Mouse (Mus musculus): ENCODE data around the gene H3f3b. TPM values are rescaled to one million over a fixed set of nuclear protein-coding genes. Genes with fewer than 3 reads are reported as not detected.

Gene H3f3b
- polyA plus RNA-seq, 1 experiment from 2014 or later: 1,827 TPM

DNA sequence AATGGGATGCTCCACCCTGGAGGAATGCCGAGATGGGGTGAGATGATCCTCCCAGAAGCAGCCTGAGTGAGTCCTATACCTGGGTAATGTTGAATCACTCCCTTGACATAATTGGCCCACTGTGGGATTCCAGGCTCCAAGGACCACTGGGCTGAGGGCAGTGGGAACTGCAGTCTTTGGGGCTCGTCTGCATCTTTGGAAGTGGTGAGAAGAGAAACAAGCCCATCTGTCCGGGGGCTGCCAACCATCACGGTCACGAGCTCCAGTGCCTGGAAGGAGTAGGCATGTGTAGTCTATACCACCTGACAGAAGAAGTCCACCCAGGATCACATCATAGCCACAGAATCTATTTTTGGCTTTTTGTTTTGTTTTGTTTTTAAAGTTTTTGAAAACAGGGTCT lies 16.8 kb downstream of the H3f3b start:
- no peak overlapping the region for H3K9ac ChIP-seq (ENCODE audit: low read length)
- no peak overlapping the region for H3K27ac ChIP-seq (ENCODE audit: low read depth, low read length)
- WGBS: 87% methylated on average over 5 of the region's 5 CpGs
- H3K4me3 ChIP-seq (ENCODE audit: low read depth, low read length): no peak overlapping the region
- ATAC-seq (ENCODE audit: insufficient read depth, low FRiP score, low TSS enrichment) (no peak), DNase-seq (ENCODE audit: low spot score) (no peak)
- no peaks in the 10 kb centered on the region for H3K27me3 ChIP-seq (ENCODE audit: control insufficient read depth, insufficient read depth, low read length)
- peaks cover 9% of the 10 kb centered on the region for H3K4me1 ChIP-seq (ENCODE audit: control insufficient read depth, insufficient read depth, low read length)
- no peak overlapping the region for H3K4me2 ChIP-seq (ENCODE audit: low read depth)
- no peaks in the 10 kb centered on the region for H3K9me3 ChIP-seq (ENCODE audit: control insufficient read depth, low read length)
- H3K36me3 ChIP-seq (ENCODE audit: control insufficient read depth, insufficient read depth, low read length): peaks cover 2% of the 10 kb centered on the region; the same call in 1 of the 2 replicates

DNA sequence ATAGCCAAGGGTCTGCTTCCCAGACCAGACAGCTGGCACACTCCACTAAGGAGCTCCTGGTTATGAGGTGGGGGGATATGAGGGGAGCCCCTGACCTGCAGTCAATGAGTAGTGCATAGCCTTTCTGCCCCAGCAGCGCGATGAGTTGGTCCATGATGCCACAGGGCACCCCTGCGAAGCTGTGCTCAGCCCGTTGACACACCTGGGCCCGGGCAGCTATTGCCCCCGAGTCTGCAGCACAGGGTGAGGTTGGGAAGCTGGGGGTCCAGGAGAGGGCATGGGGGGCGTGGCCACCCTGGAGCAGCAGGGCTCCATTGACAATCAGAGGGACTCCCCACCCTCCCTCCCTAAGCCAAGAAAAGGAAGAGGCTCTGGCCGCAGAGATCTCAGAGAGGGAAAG lies 17.6 kb downstream of the H3f3b start:
- H3K4me2 ChIP-seq (ENCODE audit: low read depth): no peak overlapping the region
- no peaks in the 10 kb centered on the region for H3K27me3 ChIP-seq (ENCODE audit: control insufficient read depth, insufficient read depth, low read length)
- ATAC-seq (ENCODE audit: insufficient read depth, low FRiP score, low TSS enrichment) (no peak), DNase-seq (ENCODE audit: low spot score) (no peak)
- H3K27ac ChIP-seq (ENCODE audit: low read depth, low read length): no peak overlapping the region
- WGBS: 90% methylated on average over 8 of the region's 8 CpGs
- peaks cover 2% of the 10 kb centered on the region; the same call in 1 of the 2 replicates for H3K36me3 ChIP-seq (ENCODE audit: control insufficient read depth, insufficient read depth, low read length)
- H3K9ac ChIP-seq (ENCODE audit: low read length): no peak overlapping the region
- H3K4me1 ChIP-seq (ENCODE audit: control insufficient read depth, insufficient read depth, low read length): peaks cover 13% of the 10 kb centered on the region
- no peak overlapping the region for H3K4me3 ChIP-seq (ENCODE audit: low read depth, low read length)
- H3K9me3 ChIP-seq (ENCODE audit: control insufficient read depth, low read length): no peaks in the 10 kb centered on the region

DNA sequence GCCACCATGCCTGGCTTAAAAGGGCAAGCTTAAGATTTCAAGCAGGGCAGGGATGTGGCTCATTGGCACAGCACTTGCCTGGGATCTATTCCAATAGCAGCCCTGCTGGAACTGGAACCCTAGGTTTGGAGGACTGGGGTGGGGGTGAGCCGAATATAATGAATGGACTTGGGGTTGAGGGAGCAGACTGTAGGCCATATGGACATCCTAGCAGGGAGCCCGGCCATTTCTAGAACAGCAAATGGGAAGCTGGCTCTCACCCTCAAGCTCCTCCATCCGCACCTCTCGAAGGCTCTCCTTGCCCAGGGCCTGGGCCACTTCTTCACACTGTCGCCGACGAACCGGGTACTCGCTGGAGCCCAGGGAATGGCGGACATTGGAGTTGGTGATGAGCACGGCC lies 18.1 kb downstream of the H3f3b start:
- H3K4me3 ChIP-seq (ENCODE audit: low read depth, low read length): no peak overlapping the region
- H3K27me3 ChIP-seq (ENCODE audit: control insufficient read depth, insufficient read depth, low read length): no peaks in the 10 kb centered on the region
- peaks cover 2% of the 10 kb centered on the region; the same call in 1 of the 2 replicates for H3K36me3 ChIP-seq (ENCODE audit: control insufficient read depth, insufficient read depth, low read length)
- peaks cover 14% of the 10 kb centered on the region for H3K4me1 ChIP-seq (ENCODE audit: control insufficient read depth, insufficient read depth, low read length)
- no peak overlapping the region for H3K4me2 ChIP-seq (ENCODE audit: low read depth)
- 97% methylated on average over 11 of the region's 11 CpGs for WGBS
- H3K9ac ChIP-seq (ENCODE audit: low read length): no peak overlapping the region
- no peak overlapping the region for H3K27ac ChIP-seq (ENCODE audit: low read depth, low read length)
- no peak for DNase-seq (ENCODE audit: low spot score)
- H3K9me3 ChIP-seq (ENCODE audit: control insufficient read depth, low read length): no peaks in the 10 kb centered on the region
- no peak for ATAC-seq (ENCODE audit: insufficient read depth, low FRiP score, low TSS enrichment)

DNA sequence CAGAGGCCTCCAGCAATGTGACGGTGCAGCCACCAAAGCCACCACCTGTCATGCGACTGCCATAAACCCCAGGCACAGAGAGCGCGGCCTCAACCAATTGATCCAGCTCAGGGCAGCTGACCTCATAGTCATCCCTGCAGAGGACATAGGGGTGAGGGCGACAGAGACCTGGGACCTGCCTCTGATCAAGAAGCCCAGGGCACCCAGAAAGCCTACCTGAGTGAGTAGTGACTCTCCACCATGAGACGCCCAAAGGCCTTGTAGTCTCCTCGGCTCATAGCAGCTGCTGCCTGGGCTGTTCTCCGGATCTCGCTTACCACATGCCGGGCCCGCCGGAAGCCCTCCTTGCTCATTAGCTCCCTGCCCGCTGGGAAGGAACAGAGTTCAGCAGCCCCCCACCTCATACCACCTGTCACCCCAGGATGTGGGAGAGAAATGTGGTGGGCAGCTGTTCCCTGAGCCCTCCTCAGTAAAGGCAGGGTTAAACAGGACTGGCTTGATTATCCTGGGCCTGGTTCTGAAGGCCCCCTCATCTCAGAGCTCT lies 18.9 kb downstream of the H3f3b start:
- Histone ChIP-seq H3K4me2 (ENCODE audit: low read depth) (no peak overlapping the region), H3K4me3 (ENCODE audit: low read depth, low read length) (no peak overlapping the region), H3K27ac (ENCODE audit: low read depth, low read length) (no peak overlapping the region), H3K36me3 (ENCODE audit: control insufficient read depth, insufficient read depth, low read length) (peaks cover 2% of the 10 kb centered on the region; the same call in 1 of the 2 replicates), H3K4me1 (ENCODE audit: control insufficient read depth, insufficient read depth, low read length) (peaks cover 14% of the 10 kb centered on the region), H3K27me3 (ENCODE audit: control insufficient read depth, insufficient read depth, low read length) (no peaks in the 10 kb centered on the region), H3K9ac (ENCODE audit: low read length) (no peak overlapping the region), H3K9me3 (ENCODE audit: control insufficient read depth, low read length) (no peaks in the 10 kb centered on the region)
- DNase-seq (ENCODE audit: low spot score): no peak
- ATAC-seq (ENCODE audit: insufficient read depth, low FRiP score, low TSS enrichment): no peak
- 90% methylated on average over 13 of the region's 13 CpGs for WGBS

DNA sequence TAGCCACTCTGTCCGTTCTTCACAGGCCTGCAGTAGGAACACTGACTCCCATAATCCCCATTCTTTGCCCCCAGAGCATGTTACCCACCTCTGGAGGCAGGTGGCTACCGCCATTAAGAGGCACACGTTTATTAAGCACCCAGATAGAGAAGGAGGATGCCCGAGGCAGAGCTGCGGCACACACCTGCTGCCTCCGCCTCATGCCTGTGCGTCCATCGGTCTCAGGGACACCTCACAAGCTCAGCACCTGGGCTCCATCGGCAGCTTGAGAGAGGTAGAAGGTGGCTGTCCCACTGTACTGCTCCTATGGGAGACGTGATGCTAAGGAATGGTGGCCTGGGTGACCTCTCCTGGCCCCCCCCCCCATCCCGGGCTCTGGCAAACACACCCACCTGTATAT lies 19.4 kb downstream of the H3f3b start:
- WGBS: 95% methylated on average over 11 of the region's 11 CpGs

DNA sequence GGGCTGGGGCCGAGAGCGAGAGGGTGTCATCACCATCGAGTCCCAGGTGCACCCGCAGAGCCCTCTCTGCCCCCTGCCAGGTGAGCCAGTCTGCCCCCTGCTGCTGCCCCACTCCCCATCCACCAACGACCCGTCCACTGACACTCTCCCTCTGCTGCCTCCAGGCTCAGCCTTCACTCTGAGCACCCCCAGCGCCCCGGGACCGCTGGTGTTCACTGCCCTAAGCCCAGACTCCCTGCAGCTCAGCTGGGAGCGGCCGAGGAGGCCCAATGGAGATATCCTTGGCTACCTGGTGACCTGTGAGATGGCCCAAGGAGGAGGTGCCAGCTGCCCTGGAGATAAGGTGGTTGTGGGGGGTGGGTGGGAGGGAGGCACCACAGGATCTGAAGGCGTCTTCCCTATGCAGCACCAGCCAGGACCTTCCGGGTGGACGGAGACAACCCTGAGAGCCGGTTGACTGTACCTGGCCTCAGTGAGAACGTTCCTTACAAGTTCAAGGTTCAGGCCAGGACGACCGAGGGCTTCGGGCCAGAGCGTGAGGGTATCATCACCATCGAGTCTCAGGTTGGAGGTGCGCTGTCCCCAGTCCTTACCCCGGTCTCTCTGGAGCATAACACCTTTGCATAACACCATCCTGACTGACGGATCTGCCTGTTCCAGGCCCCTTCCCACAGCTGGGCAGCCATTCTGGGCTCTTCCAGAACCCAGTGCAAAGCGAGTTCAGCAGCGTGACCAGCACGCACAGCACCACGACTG lies 20.5 kb downstream of the H3f3b start:
- ATAC-seq (ENCODE audit: insufficient read depth, low FRiP score, low TSS enrichment): no peak
- no peak overlapping the region for H3K4me3 ChIP-seq (ENCODE audit: low read depth, low read length)
- H3K9me3 ChIP-seq (ENCODE audit: control insufficient read depth, low read length): no peaks in the 10 kb centered on the region
- H3K4me1 ChIP-seq (ENCODE audit: control insufficient read depth, insufficient read depth, low read length): peaks cover 9% of the 10 kb centered on the region
- no peak overlapping the region for H3K9ac ChIP-seq (ENCODE audit: low read length)
- H3K36me3 ChIP-seq (ENCODE audit: control insufficient read depth, insufficient read depth, low read length): peaks cover 2% of the 10 kb centered on the region; the same call in 1 of the 2 replicates
- no peak overlapping the region for H3K4me2 ChIP-seq (ENCODE audit: low read depth)
- 89% methylated on average over 28 of the region's 28 CpGs for WGBS
- H3K27ac ChIP-seq (ENCODE audit: low read depth, low read length): no peak overlapping the region
- no peak for DNase-seq (ENCODE audit: low spot score)
- H3K27me3 ChIP-seq (ENCODE audit: control insufficient read depth, insufficient read depth, low read length): no peaks in the 10 kb centered on the region

More for the DNA sequence above, 19.4 kb downstream of the H3f3b start:
- Histone ChIP-seq H3K4me2 (ENCODE audit: low read depth) (no peak overlapping the region), H3K4me3 (ENCODE audit: low read depth, low read length) (no peak overlapping the region), H3K27ac (ENCODE audit: low read depth, low read length) (no peak overlapping the region), H3K36me3 (ENCODE audit: control insufficient read depth, insufficient read depth, low read length) (peaks cover 2% of the 10 kb centered on the region; the same call in 1 of the 2 replicates), H3K4me1 (ENCODE audit: control insufficient read depth, insufficient read depth, low read length) (peaks cover 14% of the 10 kb centered on the region), H3K9ac (ENCODE audit: low read length) (no peak overlapping the region), H3K9me3 (ENCODE audit: control insufficient read depth, low read length) (no peaks in the 10 kb centered on the region), H3K27me3 (ENCODE audit: control insufficient read depth, insufficient read depth, low read length) (no peaks in the 10 kb centered on the region)
- DNase-seq (ENCODE audit: low spot score) (no peak), ATAC-seq (ENCODE audit: insufficient read depth, low FRiP score, low TSS enrichment) (no peak)

DNA sequence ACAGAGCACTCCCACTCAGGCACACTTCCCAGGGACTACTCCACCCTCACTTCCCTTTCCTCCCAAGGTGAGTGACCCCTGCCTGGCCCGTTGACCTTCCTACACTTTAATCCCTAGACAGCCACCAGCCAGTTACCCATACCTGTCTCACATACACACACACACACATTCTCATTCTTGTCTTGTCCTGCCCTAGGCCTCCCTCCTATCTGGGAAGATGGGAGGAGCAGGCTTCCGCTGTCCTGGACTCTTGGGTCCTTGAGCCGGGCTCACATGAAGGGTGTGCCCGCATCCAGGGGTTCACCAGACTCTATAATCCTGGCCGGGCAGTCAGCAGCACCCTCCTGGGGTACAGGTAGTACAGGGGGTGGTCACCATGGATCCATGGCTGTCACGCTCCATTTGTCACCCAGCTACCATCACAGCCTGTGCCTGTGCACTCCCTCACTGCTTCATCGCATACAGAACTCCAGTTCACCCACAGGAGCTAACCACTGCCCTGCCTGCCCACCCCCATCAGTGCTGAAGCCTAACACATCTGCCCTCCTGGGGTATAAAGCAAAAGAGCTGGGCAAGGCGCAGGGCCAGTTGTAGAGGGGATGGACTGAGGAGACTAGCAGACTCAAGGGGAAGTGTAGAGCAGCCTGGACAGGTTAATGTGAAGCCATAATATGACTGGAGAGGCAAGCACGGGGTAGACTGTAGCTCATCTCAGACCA lies 21.9 kb downstream of the H3f3b start:
- no peak for ATAC-seq (ENCODE audit: insufficient read depth, low FRiP score, low TSS enrichment)
- H3K4me3 ChIP-seq (ENCODE audit: low read depth, low read length): no peak overlapping the region

DNA sequence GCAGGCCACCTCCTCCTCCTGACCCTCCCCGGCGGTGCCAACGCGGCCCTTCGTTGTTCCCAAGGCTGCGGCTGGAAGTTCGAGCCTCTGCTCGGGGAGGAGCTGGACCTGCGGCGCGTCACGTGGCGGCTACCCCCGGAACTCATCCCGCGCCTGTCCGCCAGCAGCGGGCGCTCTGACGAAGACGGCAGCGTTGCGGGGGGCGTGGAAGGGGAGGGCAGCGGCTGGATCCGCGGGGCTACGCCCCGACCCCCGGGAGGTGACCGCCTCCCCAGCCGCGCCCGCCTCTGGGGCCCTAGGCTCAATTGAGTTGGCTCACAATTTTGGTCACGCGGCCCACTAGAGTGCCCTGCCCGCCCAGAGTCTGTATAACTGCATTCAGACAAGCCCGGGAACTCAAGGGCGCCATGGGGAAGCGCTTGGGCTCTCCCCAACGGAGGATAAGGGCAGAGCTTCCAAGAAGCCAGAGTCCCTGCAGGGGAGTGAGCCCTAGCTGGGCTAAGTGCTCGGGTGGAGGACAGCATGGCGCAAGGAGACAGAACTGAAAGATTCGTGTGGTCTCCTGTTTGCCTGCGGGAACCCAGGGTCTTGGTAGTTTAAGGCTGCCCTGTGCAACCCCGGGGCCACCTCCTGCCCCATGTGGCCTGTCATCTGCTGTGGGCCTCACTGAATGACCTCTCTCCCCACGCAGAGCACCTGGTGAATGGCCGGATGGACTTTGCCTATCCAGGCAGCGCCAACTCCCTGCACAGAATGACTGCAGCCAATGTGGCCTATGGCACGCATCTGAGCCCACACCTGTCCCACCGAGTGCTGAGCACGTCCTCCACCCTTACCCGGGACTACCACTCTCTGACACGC lies 22.7 kb downstream of the H3f3b start:
- Histone ChIP-seq H3K27ac (ENCODE audit: low read depth, low read length) (no peak overlapping the region), H3K36me3 (ENCODE audit: control insufficient read depth, insufficient read depth, low read length) (peaks cover 2% of the 10 kb centered on the region; the same call in 1 of the 2 replicates), H3K9ac (ENCODE audit: low read length) (peak overlapping the region; percentile 44), H3K4me1 (ENCODE audit: control insufficient read depth, insufficient read depth, low read length) (peaks cover 5% of the 10 kb centered on the region), H3K4me2 (ENCODE audit: low read depth) (peak overlapping the region; percentile 48), H3K4me3 (ENCODE audit: low read depth, low read length) (peak overlapping the region; percentile 31), H3K9me3 (ENCODE audit: control insufficient read depth, low read length) (no peaks in the 10 kb centered on the region), H3K27me3 (ENCODE audit: control insufficient read depth, insufficient read depth, low read length) (no peaks in the 10 kb centered on the region)
- 4% methylated on average over 54 of the region's 54 CpGs for WGBS
- ATAC-seq (ENCODE audit: insufficient read depth, low FRiP score, low TSS enrichment) (peak; percentile 66), DNase-seq (ENCODE audit: low spot score) (peak; percentile 85)

More for the DNA sequence above, 21.9 kb downstream of the H3f3b start:
- H3K4me2 ChIP-seq (ENCODE audit: low read depth): peak overlapping the region; percentile 48
- H3K9me3 ChIP-seq (ENCODE audit: control insufficient read depth, low read length): no peaks in the 10 kb centered on the region
- H3K27me3 ChIP-seq (ENCODE audit: control insufficient read depth, insufficient read depth, low read length): no peaks in the 10 kb centered on the region
- H3K9ac ChIP-seq (ENCODE audit: low read length): no peak overlapping the region
- 68% methylated on average over 9 of the region's 9 CpGs for WGBS
- peaks cover 2% of the 10 kb centered on the region; the same call in 1 of the 2 replicates for H3K36me3 ChIP-seq (ENCODE audit: control insufficient read depth, insufficient read depth, low read length)
- H3K4me1 ChIP-seq (ENCODE audit: control insufficient read depth, insufficient read depth, low read length): peaks cover 5% of the 10 kb centered on the region
- H3K27ac ChIP-seq (ENCODE audit: low read depth, low read length): no peak overlapping the region
- DNase-seq (ENCODE audit: low spot score): no peak

All from neural tube, embryonic 11.5 days (tissue).